Mouse (Mus musculus) MEL (cell line): Measurements from ENCODE around the gene Tanc1. TPM values are rescaled to one million over a fixed set of nuclear protein-coding genes. Genes with fewer than 3 reads are reported as not detected.

Experiments used
- DNase-seq: peaks from one replicate; pipeline ENCODE4 v3.0.0; 2011; ENCODE audit warnings: low read depth, low spot score
- H3K27ac ChIP-seq: 2 replicates; pipeline ENCODE4 v1.5.1; 2012; ENCODE audit warnings: low read depth, mild to moderate bottlenecking, control low read depth, low read length, moderate library complexity; ENCODE audit not compliant: control insufficient read depth
- H3K27me3 ChIP-seq, 2 experiments: fragments of 150-350 bp in 1 of 2; sonication (generic) in 1 of 2; 2 replicates each; pipeline ENCODE4 v1.6.1; 2012; ENCODE audit warnings: low read length in 2 of 2, mild to moderate bottlenecking in 2 of 2, improper control_type of control experiment in 1 of 2, moderate library complexity in 1 of 2; ENCODE audit not compliant: insufficient read depth in 2 of 2, control insufficient read depth in 1 of 2
- H3K36me3 ChIP-seq, 2 experiments: 2 replicates each; pipeline ENCODE4 v1.6.1; 2012 to 2014; ENCODE audit warnings: low read length in 2 of 2, improper control_type of control experiment in 1 of 2, inconsistent platforms in 1 of 2, mild to moderate bottlenecking in 1 of 2; ENCODE audit not compliant: insufficient read depth in 2 of 2, control insufficient read depth in 1 of 2
- H3K4me1 ChIP-seq, 2 experiments: fragments of 150-350 bp in 1 of 2; sonication (generic) in 1 of 2; 2 replicates each; pipeline ENCODE4 v1.6.1; 2012; ENCODE audit warnings: low read length in 2 of 2, improper control_type of control experiment in 1 of 2, mild to moderate bottlenecking in 1 of 2; ENCODE audit not compliant: insufficient read depth in 2 of 2, control insufficient read depth in 1 of 2
- H3K4me3 ChIP-seq, 2 experiments: fragments of 150-350 bp in 1 of 2; sonication (generic) in 1 of 2; 2 replicates each; pipeline ENCODE4 v1.5.1; 2012; ENCODE audit warnings: low read depth in 2 of 2, low read length in 2 of 2, mild to moderate bottlenecking in 2 of 2, moderate library complexity in 2 of 2, control low read depth in 1 of 2, improper control_type of control experiment in 1 of 2; ENCODE audit not compliant: control insufficient read depth in 1 of 2, insufficient read depth in 1 of 2
- H3K79me2 ChIP-seq: 2 replicates; pipeline ENCODE4 v1.6.1; 2012; ENCODE audit warnings: mild to moderate bottlenecking, low read length, moderate library complexity; ENCODE audit not compliant: control insufficient read depth, poor library complexity, insufficient read depth
- H3K9ac ChIP-seq: 2 replicates; pipeline ENCODE4 v1.6.1; 2012; ENCODE audit warnings: low read depth, mild to moderate bottlenecking, control low read depth, low read length, moderate library complexity; ENCODE audit not compliant: control insufficient read depth, poor library complexity, severe bottlenecking
- H3K9me3 ChIP-seq: fragments of 150-350 bp; sonication (generic); replicated peaks from 2 replicates; pipeline ENCODE4 v1.6.1; 2012; ENCODE audit warnings: mild to moderate bottlenecking, low read length, improper control_type of control experiment, moderate library complexity; ENCODE audit not compliant: insufficient read depth
- BHLHE40 ChIP-seq: IDR thresholded peaks from 2 replicates; pipeline ENCODE4 v1.6.1; 2012; ENCODE audit warnings: low read depth, mild to moderate bottlenecking, inconsistent platforms, low read length, improper control_type of control experiment, borderline replicate concordance
- CHD1 ChIP-seq: IDR thresholded peaks from 2 replicates; pipeline ENCODE4 v1.6.1; 2012; ENCODE audit warnings: low read depth, mild to moderate bottlenecking, inconsistent platforms, low read length, improper control_type of control experiment
- CTCF ChIP-seq, 3 experiments: IDR thresholded peaks in 2 of 3; conservative IDR thresholded peaks in 1 of 3; 2 replicates each; pipeline ENCODE4 v1.5.1; 2011 to 2012; ENCODE audit warnings: low read length in 3 of 3, low read depth in 2 of 3, mild to moderate bottlenecking in 2 of 3, improper control_type of control experiment in 1 of 3, inconsistent platforms in 1 of 3, mixed read lengths in 1 of 3, moderate library complexity in 1 of 3; ENCODE audit not compliant: control insufficient read depth in 1 of 3, insufficient read depth in 1 of 3, poor library complexity in 1 of 3, severe bottlenecking in 1 of 3
- ELF1 ChIP-seq: IDR thresholded peaks from 2 replicates; pipeline ENCODE4 v1.6.1; 2014; ENCODE audit warnings: low read depth, mild to moderate bottlenecking, inconsistent platforms, low read length, improper control_type of control experiment, moderate library complexity
- EP300 ChIP-seq, 2 experiments: IDR thresholded peaks; 2 replicates each; pipeline ENCODE4 v1.6.1; 2011; ENCODE audit warnings: improper control_type of control experiment in 2 of 2, low read length in 2 of 2, low read depth in 1 of 2, mild to moderate bottlenecking in 1 of 2
- ETS1 ChIP-seq: IDR thresholded peaks from 2 replicates; pipeline ENCODE4 v1.6.1; 2012; ENCODE audit warnings: low read depth, mild to moderate bottlenecking, inconsistent platforms, low read length, improper control_type of control experiment, moderate library complexity
- GATA1 ChIP-seq: IDR thresholded peaks from 2 replicates; pipeline ENCODE4 v1.6.1; 2011; ENCODE audit warnings: low read depth, low read length, improper control_type of control experiment
- KAT2A ChIP-seq: conservative IDR thresholded peaks from 2 replicates; pipeline ENCODE4 v1.6.1; 2012; ENCODE audit warnings: low read depth, low read length, improper control_type of control experiment, inconsistent platforms
- MAX ChIP-seq: IDR thresholded peaks from 2 replicates; pipeline ENCODE4 v1.6.1; 2011; ENCODE audit warnings: low read length, improper control_type of control experiment
- MAZ ChIP-seq: IDR thresholded peaks from 2 replicates; pipeline ENCODE4 v1.6.1; 2012; ENCODE audit warnings: low read depth, mild to moderate bottlenecking, inconsistent platforms, low read length, improper control_type of control experiment
- MXI1 ChIP-seq: IDR thresholded peaks from 2 replicates; pipeline ENCODE4 v1.6.1; 2011; ENCODE audit warnings: mild to moderate bottlenecking, low read depth, low read length, improper control_type of control experiment
- MYC ChIP-seq: IDR thresholded peaks from 2 replicates; pipeline ENCODE4 v1.6.1; 2011; ENCODE audit warnings: low read depth, mild to moderate bottlenecking, low read length, improper control_type of control experiment, moderate library complexity
- NELFE ChIP-seq: IDR thresholded peaks from 2 replicates; pipeline ENCODE4 v1.6.1; 2011; ENCODE audit warnings: low read depth, low read length, improper control_type of control experiment
- NRF1 ChIP-seq: IDR thresholded peaks from 2 replicates; pipeline ENCODE4 v1.6.1; 2014; ENCODE audit warnings: low read depth, mild to moderate bottlenecking, inconsistent platforms, low read length, improper control_type of control experiment, moderate library complexity; ENCODE audit not compliant: poor library complexity, insufficient read depth, severe bottlenecking
- POLR2A ChIP-seq, 2 experiments: IDR thresholded peaks; 2 replicates each; pipeline ENCODE4 v1.6.1; 2011 to 2012; ENCODE audit warnings: low read length in 2 of 2, mild to moderate bottlenecking in 2 of 2, control low read depth in 1 of 2, improper control_type of control experiment in 1 of 2, low read depth in 1 of 2, moderate library complexity in 1 of 2; ENCODE audit not compliant: control insufficient read depth in 1 of 2, insufficient read depth in 1 of 2, poor library complexity in 1 of 2
- POLR2AphosphoS2 ChIP-seq: IDR thresholded peaks from 2 replicates; pipeline ENCODE4 v1.6.1; 2011; ENCODE audit warnings: low read length, improper control_type of control experiment
- RCOR1 ChIP-seq: IDR thresholded peaks from 2 replicates; pipeline ENCODE4 v1.6.1; 2012; ENCODE audit warnings: low read depth, mild to moderate bottlenecking, inconsistent platforms, low read length, improper control_type of control experiment
- SIN3A ChIP-seq: IDR thresholded peaks from 2 replicates; pipeline ENCODE4 v1.6.1; 2012; ENCODE audit warnings: low read length, improper control_type of control experiment, inconsistent platforms
- SMC3 ChIP-seq: IDR thresholded peaks from 2 replicates; pipeline ENCODE4 v1.6.1; 2011; ENCODE audit warnings: low read depth, low read length, improper control_type of control experiment
- TAL1 ChIP-seq: IDR thresholded peaks from 2 replicates; pipeline ENCODE4 v1.6.1; 2012; ENCODE audit warnings: mild to moderate bottlenecking, inconsistent platforms, low read length, moderate library complexity, mixed read lengths
- TCF12 ChIP-seq: IDR thresholded peaks from 2 replicates; pipeline ENCODE4 v1.6.1; 2014; ENCODE audit warnings: low read depth, mild to moderate bottlenecking, inconsistent platforms, low read length, improper control_type of control experiment, moderate library complexity
- UBTF ChIP-seq: IDR thresholded peaks from 2 replicates; pipeline ENCODE4 v1.6.1; 2012; ENCODE audit warnings: low read depth, mild to moderate bottlenecking, inconsistent platforms, low read length, improper control_type of control experiment, moderate library complexity, borderline replicate concordance; ENCODE audit not compliant: insufficient read depth
- USF1 ChIP-seq: IDR thresholded peaks from 2 replicates; pipeline ENCODE4 v1.6.1; 2014; ENCODE audit warnings: low read depth, mild to moderate bottlenecking, inconsistent platforms, low read length, improper control_type of control experiment, moderate library complexity
- USF2 ChIP-seq, 2 experiments: IDR thresholded peaks; 2 replicates each; pipeline ENCODE4 v1.6.1; 2011 to 2012; ENCODE audit warnings: improper control_type of control experiment in 2 of 2, low read length in 2 of 2, borderline replicate concordance in 1 of 2, inconsistent platforms in 1 of 2, low read depth in 1 of 2, mild to moderate bottlenecking in 1 of 2; ENCODE audit not compliant: insufficient read depth in 1 of 2
- ZC3H11A ChIP-seq: IDR thresholded peaks from 2 replicates; pipeline ENCODE4 v1.6.1; 2012; ENCODE audit warnings: low read depth, mild to moderate bottlenecking, inconsistent platforms, low read length, improper control_type of control experiment
- ZMIZ1 ChIP-seq: IDR thresholded peaks from 2 replicates; pipeline ENCODE4 v1.6.1; 2012; ENCODE audit warnings: low read depth, mild to moderate bottlenecking, inconsistent platforms, low read length, improper control_type of control experiment, moderate library complexity
- polyA plus RNA-seq, 2 experiments: library from polyadenylated mRNA; stranded (reverse) in 1 of 2; unstranded in 1 of 2; fragments of >175 nt in 1 of 2; fragments of >200 nt in 1 of 2; gene quantifications; 2 replicates each; pipeline versions ENCODE4 v1.2.1 to v1.2.4; 2012; ENCODE audit warnings: low replicate concordance in 2 of 2, low read depth in 1 of 2; ENCODE audit not compliant: insufficient read length in 2 of 2, insufficient read depth in 1 of 2, missing spikeins in 1 of 2
- total RNA-seq: library from RNA; depleted of rRNA; stranded (reverse); fragments of 300-350 nt; gene quantifications from 2 replicates; pipeline ENCODE4 v1.2.3, GENCODE M21; 2012

Gene Tanc1
- total and polyA plus RNA-seq, 3 experiments = 0.54 to 0.78 TPM; not detected in 1

GRCm38 (mm10) chr2:59881404-59881803, 269.6 kb downstream of the Tanc1 start:
- 0 out of 2 replicates have a peak, but pooled peaks have one; percentile 18 for TF ChIP-seq TCF12
- TF ChIP-seq NELFE = no peak
- TF ChIP-seq GATA1 = peak; percentile 53
- no peak for TF ChIP-seq ETS1
- TF ChIP-seq TAL1 = peak; percentile 64
- peak; percentile 40 to 49; a peak in 3 of 4 replicates for TF ChIP-seq EP300 (IDR thresholded peaks at IDR 0.05; ENCODE audit: low read depth in 1 of 2, low read length in 2 of 2)
- no peak; the same call in none of the 2 replicates for TF ChIP-seq MXI1
- peak; percentile 59 for DNase-seq
- H3K27ac ChIP-seq = no peak overlapping the region; the same call in 1 of the 2 replicates

GRCm38 (mm10) chr2:59881831-59882741, 270.2 kb downstream of the Tanc1 start, which contains the start of gene Wdsub1:
Wdsub1 (minus strand) TSS chr2:59882591.
- peaks cover 2 to 12% of the 10 kb centered on the region in 2 experiments; a peak in 1 of 4 replicates for H3K4me1 ChIP-seq
- H3K27ac ChIP-seq = peak within 1 kb of the TSS; percentile 51; the same call in 1 of the 2 replicates
- peaks cover 2% of the 10 kb centered on the region; the same call in 1 of the 2 replicates for H3K79me2 ChIP-seq
- TF ChIP-seq EP300 (IDR thresholded peaks at IDR 0.05; ENCODE audit: low read depth in 1 of 2, low read length in 2 of 2) (no peak), MXI1 (no peak; the same call in 1 of the 2 replicates), NRF1 (peak; percentile 97; the same call in 1 of the 2 replicates), ELF1 (peak; percentile 30; the same call in 1 of the 2 replicates), UBTF (no peak), USF2 (IDR thresholded peaks at IDR 0.05; ENCODE audit: borderline replicate concordance in 1 of 2, insufficient read depth in 1 of 2, low read depth in 1 of 2, low read length in 2 of 2) (peak in 1 of 2 experiments; percentile 68; a peak in 3 of 4 replicates), RCOR1 (no peak), MYC (no peak), ZC3H11A (no peak), ZMIZ1 (0 out of 2 replicates have a peak, but pooled peaks have one; percentile 43), POLR2A (IDR thresholded peaks at IDR 0.05; ENCODE audit: control insufficient read depth in 1 of 2, insufficient read depth in 1 of 2, low read depth in 1 of 2, low read length in 2 of 2, poor library complexity in 1 of 2) (peak in 1 of 2 experiments; percentile 78; a peak in 2 of 4 replicates), MAX (peak; percentile 84), SIN3A (no peak; the same call in 1 of the 2 replicates), CTCF (IDR thresholded peaks at IDR 0.05 in 2 of 3, conservative IDR thresholded peaks at IDR 0.05 in 1 of 3; ENCODE audit: control insufficient read depth in 1 of 3, insufficient read depth in 1 of 3, low read depth in 2 of 3, low read length in 3 of 3, poor library complexity in 1 of 3, severe bottlenecking in 1 of 3) (peak in 1 of 3 experiments; percentile 36; a peak in 3 of 6 replicates), BHLHE40 (peak; percentile 77; the same call in 1 of the 2 replicates), TCF12 (peak; percentile 7; the same call in 1 of the 2 replicates), SMC3 (0 out of 2 replicates have a peak, but pooled peaks have one; percentile 2), TAL1 (no peak), ETS1 (peak; percentile 34; the same call in 1 of the 2 replicates), POLR2AphosphoS2 (peak; percentile 37; the same call in 1 of the 2 replicates), CHD1 (no peak), NELFE (peak; percentile 84), MAZ (no peak), KAT2A (no peak), USF1 (peak; percentile 96)
- no peaks in the 10 kb centered on the region for H3K36me3 ChIP-seq
- H3K9ac ChIP-seq = peak within 1 kb of the TSS; percentile 87
- peak; percentile 95 for DNase-seq
- H3K9me3 ChIP-seq = no peaks in the 10 kb centered on the region
- H3K4me3 ChIP-seq = peak within 1 kb of the TSS; percentile 84
- H3K27me3 ChIP-seq = no peaks in the 10 kb centered on the region

More at GRCm38 (mm10) chr2:59881404-59881803, 269.6 kb downstream of the Tanc1 start:
- Histone ChIP-seq H3K9me3 (no peaks in the 10 kb centered on the region), H3K9ac (peak overlapping the region; percentile 87), H3K36me3 (no peaks in the 10 kb centered on the region), H3K4me1 (peaks cover 2 to 12% of the 10 kb centered on the region in 2 experiments; a peak in 1 of 4 replicates), H3K79me2 (peaks cover 2% of the 10 kb centered on the region; the same call in 1 of the 2 replicates), H3K27me3 (no peaks in the 10 kb centered on the region), H3K4me3 (peak overlapping the region; percentile 84)
